Mouse (Mus musculus) forebrain, embryonic 10.5 days (tissue): ENCODE measurements around the gene Adam8. TPM values are rescaled to one million over a fixed set of nuclear protein-coding genes. Genes with fewer than 3 reads are reported as not detected.

Source experiments
- DNase-seq: peaks from one replicate; pipeline ENCODE4 v3.0.0-alpha.2; 2017; ENCODE audit warnings: low spot score; ENCODE audit errors: extremely low spot score
- H3K27ac ChIP-seq: fragments of 300-500 bp; sonication (generic); 2 replicates; pipeline ENCODE4 v1.5.1; 2016; ENCODE audit warnings: mild to moderate bottlenecking
- H3K27me3 ChIP-seq: fragments of 300-500 bp; sonication (generic); 2 replicates; pipeline ENCODE4 v1.6.1; 2016; ENCODE audit warnings: mild to moderate bottlenecking; ENCODE audit not compliant: poor library complexity, severe bottlenecking
- H3K36me3 ChIP-seq: fragments of 300-500 bp; sonication (generic); replicated peaks from 2 replicates; pipeline ENCODE4 v1.6.1; 2016; ENCODE audit warnings: mild to moderate bottlenecking, moderate library complexity
- H3K4me1 ChIP-seq: fragments of 300-500 bp; sonication (generic); 2 replicates; pipeline ENCODE4 v1.6.1; 2016
- H3K4me3 ChIP-seq: fragments of 300-500 bp; sonication (generic); 2 replicates; pipeline ENCODE4 v1.5.1; 2016; ENCODE audit warnings: mild to moderate bottlenecking, moderate library complexity
- H3K9me3 ChIP-seq: fragments of 300-500 bp; sonication (generic); 2 replicates; pipeline ENCODE4 v1.6.1; 2016; ENCODE audit warnings: mild to moderate bottlenecking, moderate library complexity
- WGBS: fragments of 180-500 bp; shearing (Covaris S2); methylation state at CpG from one replicate; pipeline ENCODE4 v1.1.7; 2016; 5-methylcytosine and 5-hydroxymethylcytosine counted together
- polyA plus RNA-seq: library from polyadenylated mRNA; unstranded; fragments of >200 nt; fragmentation: Nextera tagmentation; extraction: Ambion mirVana; gene quantifications from 2 replicates; pipeline ENCODE4 v1.2.1, GENCODE M21; 2016

Adam8 gene
- 1.6 and 2.4 TPM in 2 replicates for polyA plus RNA-seq

GRCm38 (mm10) chr7:139992406-139992805 lies at the start of gene Adam8:
TSS of gene Adam8 (minus strand) at chr7:139992562.
- no peak within 1 kb of the TSS for H3K4me3 ChIP-seq
- peaks cover 35% of the 10 kb centered on the region for H3K36me3 ChIP-seq
- H3K27ac ChIP-seq: no peak within 1 kb of the TSS
- 26% methylated on average over 7 of the region's 7 CpGs for WGBS
- 0 out of 2 replicates have a peak, but pooled peaks cover 6% of the 10 kb centered on the region for H3K27me3 ChIP-seq
- H3K9me3 ChIP-seq: no peaks in the 10 kb centered on the region
- DNase-seq: no peak
- H3K4me1 ChIP-seq: no peaks in the 10 kb centered on the region

- Histone ChIP-seq H3K27me3 (peaks cover 25% of the 10 kb centered on the region), H3K4me1 (peaks cover 32% of the 10 kb centered on the region), H3K27ac (no peak overlapping the region), H3K9me3 (no peaks in the 10 kb centered on the region), H3K4me3 (peak overlapping the region; percentile 87), H3K36me3 (peaks cover 54% of the 10 kb centered on the region)
- 56% methylated on average over 3 of the region's 3 CpGs for whole genome bisulfite sequencing
- DNase-seq: no peak
These were observed 44.8 kb upstream of the Adam8 start for GRCm38 (mm10) chr7:140037171-140037555.

GRCm38 (mm10) chr7:140036281-140037170 lies 44.2 kb upstream of the Adam8 start, which contains the start of the genes Zfp511 and Tubgcp2:
TSS of gene Zfp511 (plus strand) at chr7:140036391.
TSS of gene Tubgcp2 (minus strand) at chr7:140036669.
- Histone ChIP-seq H3K4me3 (peak within 1 kb of the TSS; percentile 87), H3K27me3 (peaks cover 23% of the 10 kb centered on the region), H3K27ac (peak within 1 kb of the TSS; percentile 96), H3K4me1 (peaks cover 32% of the 10 kb centered on the region), H3K9me3 (no peaks in the 10 kb centered on the region), H3K36me3 (peaks cover 61% of the 10 kb centered on the region)
- peak; percentile 96 for DNase-seq
- 2% methylated on average over 69 of the region's 69 CpGs for WGBS

- peaks cover 32% of the 10 kb centered on the region for H3K4me1 ChIP-seq
- H3K4me3 ChIP-seq: peak overlapping the region; percentile 87
- H3K36me3 ChIP-seq: peaks cover 63% of the 10 kb centered on the region
- H3K27ac ChIP-seq: peak overlapping the region; percentile 96
- DNase-seq: no peak
- peaks cover 18% of the 10 kb centered on the region for H3K27me3 ChIP-seq
- no peaks in the 10 kb centered on the region for H3K9me3 ChIP-seq
- 28% methylated on average over 7 of the region's 7 CpGs for WGBS
These were observed 43.1 kb upstream of the Adam8 start for GRCm38 (mm10) chr7:140035456-140035855.

GRCm38 (mm10) chr7:140033386-140033785 lies 41.0 kb upstream of the Adam8 start:
- H3K27me3 ChIP-seq: peaks cover 8% of the 10 kb centered on the region
- H3K9me3 ChIP-seq: 0 out of 2 replicates have a peak, but pooled peaks cover under 1% of the 10 kb centered on the region
- 96% methylated on average over 9 of the region's 9 CpGs for WGBS
- DNase-seq: no peak
- no peak overlapping the region for H3K4me3 ChIP-seq
- no peak overlapping the region for H3K27ac ChIP-seq
- peaks cover 32% of the 10 kb centered on the region for H3K4me1 ChIP-seq
- peaks cover 65% of the 10 kb centered on the region for H3K36me3 ChIP-seq

- H3K9me3 ChIP-seq: 0 out of 2 replicates have a peak, but pooled peaks cover 5% of the 10 kb centered on the region
- no peak overlapping the region for H3K27ac ChIP-seq
- peaks cover 28% of the 10 kb centered on the region for H3K4me1 ChIP-seq
- DNase-seq: no peak
- 96% methylated on average over 10 of the region's 10 CpGs for WGBS
- peaks cover 3% of the 10 kb centered on the region for H3K27me3 ChIP-seq
- H3K36me3 ChIP-seq: peaks cover 70% of the 10 kb centered on the region
- no peak overlapping the region for H3K4me3 ChIP-seq
These were observed 40.0 kb upstream of the Adam8 start for GRCm38 (mm10) chr7:140032366-140032765.

- 0 out of 2 replicates have a peak, but pooled peaks cover 5% of the 10 kb centered on the region for H3K9me3 ChIP-seq
- no peaks in the 10 kb centered on the region for H3K27me3 ChIP-seq
- no peak for DNase-seq
- peaks cover 69% of the 10 kb centered on the region for H3K36me3 ChIP-seq
- H3K4me1 ChIP-seq: peaks cover 22% of the 10 kb centered on the region
- no peak overlapping the region for H3K4me3 ChIP-seq
- no peak overlapping the region for H3K27ac ChIP-seq
- 96% methylated on average over 12 of the region's 12 CpGs for WGBS
These were observed 39.4 kb upstream of the Adam8 start for GRCm38 (mm10) chr7:140031771-140032170.

- no peaks in the 10 kb centered on the region for H3K4me1 ChIP-seq
- WGBS: 96% methylated on average over 17 of the region's 17 CpGs
- no peak for DNase-seq
- H3K36me3 ChIP-seq: peaks cover 63% of the 10 kb centered on the region
- H3K27ac ChIP-seq: no peak overlapping the region
- H3K27me3 ChIP-seq: no peaks in the 10 kb centered on the region
- peaks cover 7% of the 10 kb centered on the region; the same call in 1 of the 2 replicates for H3K9me3 ChIP-seq
- no peak overlapping the region for H3K4me3 ChIP-seq
These were observed 19.0 kb upstream of the Adam8 start for GRCm38 (mm10) chr7:140011336-140011735.

- no peak for DNase-seq
- H3K4me1 ChIP-seq: no peaks in the 10 kb centered on the region
- H3K9me3 ChIP-seq: no peaks in the 10 kb centered on the region
- peaks cover 86% of the 10 kb centered on the region for H3K36me3 ChIP-seq
- no peak overlapping the region for H3K4me3 ChIP-seq
- no peak overlapping the region for H3K27ac ChIP-seq
- WGBS: 93% methylated on average over 9 of the region's 9 CpGs
- H3K27me3 ChIP-seq: no peaks in the 10 kb centered on the region; the same call in 1 of the 2 replicates
These were observed 15.4 kb upstream of the Adam8 start for GRCm38 (mm10) chr7:140007781-140008180.

GRCm38 (mm10) chr7:140006861-140007611 lies 14.7 kb upstream of the Adam8 start:
- Histone ChIP-seq H3K27ac (no peak overlapping the region), H3K4me1 (no peaks in the 10 kb centered on the region), H3K27me3 (no peaks in the 10 kb centered on the region; the same call in 1 of the 2 replicates), H3K4me3 (no peak overlapping the region), H3K9me3 (no peaks in the 10 kb centered on the region), H3K36me3 (peaks cover 90% of the 10 kb centered on the region)
- no peak for DNase-seq
- WGBS: 93% methylated on average over 9 of the region's 9 CpGs

GRCm38 (mm10) chr7:140004666-140005065 lies 12.3 kb upstream of the Adam8 start:
- H3K9me3 ChIP-seq: no peaks in the 10 kb centered on the region
- H3K4me1 ChIP-seq: peaks cover 11% of the 10 kb centered on the region
- peaks cover 9% of the 10 kb centered on the region for H3K27me3 ChIP-seq
- H3K4me3 ChIP-seq: no peak overlapping the region
- no peak overlapping the region for H3K27ac ChIP-seq
- H3K36me3 ChIP-seq: peaks cover 92% of the 10 kb centered on the region
- DNase-seq: no peak
- WGBS: 91% methylated on average over 8 of the region's 8 CpGs

- Histone ChIP-seq H3K9me3 (no peaks in the 10 kb centered on the region), H3K36me3 (peaks cover 99% of the 10 kb centered on the region), H3K27ac (no peak overlapping the region), H3K4me3 (no peak overlapping the region), H3K27me3 (peaks cover 22% of the 10 kb centered on the region), H3K4me1 (peaks cover 11% of the 10 kb centered on the region)
- WGBS: 49% methylated on average over 12 of the region's 12 CpGs
- no peak for DNase-seq
These were observed 8.9 kb upstream of the Adam8 start for GRCm38 (mm10) chr7:140001086-140001740.
